Mouse (Mus musculus): ENCODE results near the gene Slc27a1. TPM values are rescaled to one million over a fixed set of nuclear protein-coding genes. Genes with fewer than 3 reads are reported as not detected.

Gene Slc27a1
- polyA plus RNA-seq, 1 experiment: 13.7 TPM

- no peaks in the 10 kb centered on the region for H3K4me1 ChIP-seq (ENCODE audit: control insufficient read depth, insufficient read depth, low read length)
- no peak overlapping the region for H3K27ac ChIP-seq (ENCODE audit: insufficient read depth, low read length)
- no peak overlapping the region for H3K4me3 ChIP-seq (ENCODE audit: insufficient read depth, low read length)
- TF ChIP-seq CTCF (IDR thresholded peaks at IDR 0.05; ENCODE audit: borderline replicate concordance, insufficient read depth, low read length): no peak
- TF ChIP-seq POLR2A (IDR thresholded peaks at IDR 0.05; ENCODE audit: low read depth, low read length): no peak
Measured at GRCm38 (mm10) chr8:71554001-71554400, 14.7 kb upstream of the Slc27a1 start.

GRCm38 (mm10) chr8:71554644-71555043 lies 14.0 kb upstream of the Slc27a1 start:
- Histone ChIP-seq H3K27ac (ENCODE audit: insufficient read depth, low read length) (no peak overlapping the region), H3K4me1 (ENCODE audit: control insufficient read depth, insufficient read depth, low read length) (no peaks in the 10 kb centered on the region), H3K4me3 (ENCODE audit: insufficient read depth, low read length) (no peak overlapping the region)
- TF ChIP-seq CTCF (IDR thresholded peaks at IDR 0.05; ENCODE audit: borderline replicate concordance, insufficient read depth, low read length) (no peak), POLR2A (IDR thresholded peaks at IDR 0.05; ENCODE audit: low read depth, low read length) (no peak)

DNA sequence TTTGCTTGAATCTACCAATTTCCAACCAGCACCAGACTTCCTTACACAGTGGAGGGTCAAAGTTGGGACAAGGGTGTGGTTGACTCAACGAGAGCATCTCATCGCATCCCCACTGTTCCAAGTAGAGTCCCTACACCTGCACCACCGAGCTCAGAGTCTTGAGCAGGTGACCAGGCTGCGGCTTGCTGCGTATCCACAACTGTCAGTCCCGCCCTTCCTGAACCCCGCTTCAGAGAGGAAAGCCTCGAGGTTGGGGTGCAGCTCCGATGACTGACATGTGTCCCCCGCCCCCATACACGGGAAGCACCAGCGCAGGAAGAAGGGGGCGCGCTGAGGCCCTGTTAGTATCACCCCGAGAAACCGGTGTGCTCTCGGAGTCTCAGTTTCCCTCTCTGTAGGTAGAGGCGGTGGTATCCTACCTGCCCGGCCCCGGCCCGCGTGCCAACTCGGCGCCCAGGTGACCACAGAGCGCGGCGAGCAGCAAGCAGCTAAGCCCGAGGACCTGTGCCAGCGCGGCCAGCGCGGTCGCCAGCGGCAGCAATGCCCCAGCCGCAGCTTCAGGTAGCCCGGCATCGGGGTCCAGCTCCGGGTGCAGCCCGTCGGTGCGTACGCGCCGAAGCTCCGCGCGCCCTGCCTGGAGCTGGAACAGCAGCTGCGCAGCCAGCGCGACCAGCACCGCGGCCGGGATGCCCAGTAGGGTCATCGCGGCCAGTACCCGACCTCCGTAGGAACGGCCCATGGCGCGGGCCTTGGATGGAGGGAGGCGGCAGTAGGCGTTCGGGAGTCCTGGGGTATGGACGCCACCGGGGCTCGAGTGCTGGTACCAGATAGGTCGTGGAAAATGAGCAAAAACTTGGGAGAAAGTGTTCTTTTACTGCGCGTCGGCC lies 10.4 kb upstream of the Slc27a1 start, which contains the start of gene Tmem221:
Gene Tmem221, minus strand, starts transcription at position 801 of the 887 bp plus-strand sequence.
- Histone ChIP-seq H3K27ac (ENCODE audit: insufficient read depth, low read length) (no peak within 1 kb of the TSS), H3K4me3 (ENCODE audit: insufficient read depth, low read length) (peak within 1 kb of the TSS; percentile 22), H3K4me1 (ENCODE audit: control insufficient read depth, insufficient read depth, low read length) (no peaks in the 10 kb centered on the region)
- TF ChIP-seq POLR2A (IDR thresholded peaks at IDR 0.05; ENCODE audit: low read depth, low read length): no peak
- TF ChIP-seq CTCF (IDR thresholded peaks at IDR 0.05; ENCODE audit: borderline replicate concordance, insufficient read depth, low read length): no peak

DNA sequence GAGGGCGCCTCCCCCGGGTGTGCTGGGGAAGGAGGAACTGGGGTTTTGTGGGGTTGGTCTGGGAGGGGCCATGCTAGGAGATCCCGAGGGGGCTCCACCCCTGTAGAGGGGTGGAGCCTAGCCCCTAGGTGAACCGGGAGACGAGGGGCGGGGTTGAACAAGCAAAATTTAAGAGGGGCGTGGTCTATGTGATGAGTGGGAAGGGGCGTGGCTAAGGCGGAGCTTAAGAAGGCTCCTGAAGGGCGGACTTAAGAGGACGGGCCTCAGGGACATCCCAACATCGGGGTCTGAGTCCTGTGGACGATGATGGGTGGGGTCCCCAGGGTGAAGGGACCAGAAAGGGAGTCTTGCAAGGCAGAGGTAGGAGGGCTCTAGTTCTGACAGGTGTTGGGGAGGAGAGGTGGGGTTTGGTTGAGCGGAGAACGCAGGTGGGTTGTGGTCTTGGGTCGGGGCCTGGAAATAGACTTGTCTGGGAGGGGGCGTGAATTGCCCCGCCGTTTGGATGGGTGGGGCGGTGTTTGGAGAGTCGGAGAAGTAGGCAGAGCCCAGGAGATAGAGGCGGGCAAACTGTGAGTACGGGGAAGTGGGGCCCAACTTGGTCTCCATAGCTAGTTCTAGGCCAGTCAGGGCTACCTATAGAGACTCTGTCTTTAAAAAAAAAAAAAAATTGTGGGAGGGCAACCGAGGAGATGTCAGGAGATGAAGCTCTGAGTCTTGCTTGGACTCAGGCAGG lies 9.6 kb upstream of the Slc27a1 start:
- no peak overlapping the region for H3K27ac ChIP-seq (ENCODE audit: insufficient read depth, low read length)
- H3K4me3 ChIP-seq (ENCODE audit: insufficient read depth, low read length): peak overlapping the region; percentile 22
- H3K4me1 ChIP-seq (ENCODE audit: control insufficient read depth, insufficient read depth, low read length): no peaks in the 10 kb centered on the region
- no peak for TF ChIP-seq CTCF (IDR thresholded peaks at IDR 0.05; ENCODE audit: borderline replicate concordance, insufficient read depth, low read length)
- TF ChIP-seq POLR2A (IDR thresholded peaks at IDR 0.05; ENCODE audit: low read depth, low read length): 0 out of 2 replicates have a peak, but pooled peaks have one; percentile 13

GRCm38 (mm10) chr8:71560071-71560470 lies 8.6 kb upstream of the Slc27a1 start:
- TF ChIP-seq POLR2A (IDR thresholded peaks at IDR 0.05; ENCODE audit: low read depth, low read length): no peak
- no peak for TF ChIP-seq CTCF (IDR thresholded peaks at IDR 0.05; ENCODE audit: borderline replicate concordance, insufficient read depth, low read length)
- H3K27ac ChIP-seq (ENCODE audit: insufficient read depth, low read length): no peak overlapping the region
- H3K4me3 ChIP-seq (ENCODE audit: insufficient read depth, low read length): no peak overlapping the region
- no peaks in the 10 kb centered on the region for H3K4me1 ChIP-seq (ENCODE audit: control insufficient read depth, insufficient read depth, low read length)

GRCm38 (mm10) chr8:71560765-71561164 lies 7.9 kb upstream of the Slc27a1 start:
- no peaks in the 10 kb centered on the region for H3K4me1 ChIP-seq (ENCODE audit: control insufficient read depth, insufficient read depth, low read length)
- H3K27ac ChIP-seq (ENCODE audit: insufficient read depth, low read length): no peak overlapping the region
- H3K4me3 ChIP-seq (ENCODE audit: insufficient read depth, low read length): no peak overlapping the region
- TF ChIP-seq CTCF (IDR thresholded peaks at IDR 0.05; ENCODE audit: borderline replicate concordance, insufficient read depth, low read length): no peak
- no peak for TF ChIP-seq POLR2A (IDR thresholded peaks at IDR 0.05; ENCODE audit: low read depth, low read length)

- Histone ChIP-seq H3K4me3 (ENCODE audit: insufficient read depth, low read length) (no peak overlapping the region), H3K27ac (ENCODE audit: insufficient read depth, low read length) (no peak overlapping the region), H3K4me1 (ENCODE audit: control insufficient read depth, insufficient read depth, low read length) (no peaks in the 10 kb centered on the region)
- TF ChIP-seq POLR2A (IDR thresholded peaks at IDR 0.05; ENCODE audit: low read depth, low read length) (no peak), CTCF (IDR thresholded peaks at IDR 0.05; ENCODE audit: borderline replicate concordance, insufficient read depth, low read length) (peak; percentile 88)
Measured at GRCm38 (mm10) chr8:71561401-71561800, 7.3 kb upstream of the Slc27a1 start.

GRCm38 (mm10) chr8:71562751-71563150 lies 5.9 kb upstream of the Slc27a1 start:
- Histone ChIP-seq H3K27ac (ENCODE audit: insufficient read depth, low read length) (no peak overlapping the region), H3K4me1 (ENCODE audit: control insufficient read depth, insufficient read depth, low read length) (no peaks in the 10 kb centered on the region), H3K4me3 (ENCODE audit: insufficient read depth, low read length) (no peak overlapping the region)
- TF ChIP-seq CTCF (IDR thresholded peaks at IDR 0.05; ENCODE audit: borderline replicate concordance, insufficient read depth, low read length) (peak; percentile 65), POLR2A (IDR thresholded peaks at IDR 0.05; ENCODE audit: low read depth, low read length) (no peak)

GRCm38 (mm10) chr8:71563992-71564391 lies 4.7 kb upstream of the Slc27a1 start:
- TF ChIP-seq POLR2A (IDR thresholded peaks at IDR 0.05; ENCODE audit: low read depth, low read length): no peak
- 0 out of 2 replicates have a peak, but pooled peaks have one; percentile 9 for TF ChIP-seq CTCF (IDR thresholded peaks at IDR 0.05; ENCODE audit: borderline replicate concordance, insufficient read depth, low read length)
- Histone ChIP-seq H3K4me1 (ENCODE audit: control insufficient read depth, insufficient read depth, low read length) (no peaks in the 10 kb centered on the region), H3K4me3 (ENCODE audit: insufficient read depth, low read length) (no peak overlapping the region), H3K27ac (ENCODE audit: insufficient read depth, low read length) (no peak overlapping the region)
